Mouse (Mus musculus) limb, embryonic 14.5 days (tissue): ENCODE measurements around the gene Wdr70. TPM values are rescaled to one million over a fixed set of nuclear protein-coding genes. Genes with fewer than 3 reads are reported as not detected.

Experiments used
- ATAC-seq: fragments of 200-750 bp; cut with Nextera tagmentation; 2 replicates; pipeline ENCODE4 v1.8.0; 2017; ENCODE audit warnings: low read depth, moderate number of reproducible peaks, moderate TSS enrichment; ENCODE audit not compliant: low FRiP score
- DNase-seq: peaks from one replicate; pipeline ENCODE4 v3.0.0-alpha.2; 2015; ENCODE audit warnings: low spot score
- H3K27ac ChIP-seq: fragments of 300-500 bp; sonication (generic); replicated peaks from 2 replicates; pipeline ENCODE4 v1.5.1; 2014; ENCODE audit warnings: low read depth, mild to moderate bottlenecking, low read length, moderate library complexity, mixed read lengths
- H3K27me3 ChIP-seq: fragments of 300-500 bp; sonication (generic); 2 replicates; pipeline ENCODE4 v1.6.1; 2014; ENCODE audit warnings: low read length, mixed read lengths; ENCODE audit not compliant: control insufficient read depth, insufficient read depth
- H3K36me3 ChIP-seq: fragments of 300-500 bp; sonication (generic); 2 replicates; pipeline ENCODE4 v1.6.1; 2014; ENCODE audit warnings: mild to moderate bottlenecking, low read length, moderate library complexity, mixed read lengths; ENCODE audit not compliant: control insufficient read depth, insufficient read depth
- H3K4me1 ChIP-seq: fragments of 300-500 bp; sonication (generic); 2 replicates; pipeline ENCODE4 v1.6.1; 2014; ENCODE audit warnings: antibody characterized with exemption, low read length, mixed read lengths; ENCODE audit not compliant: control insufficient read depth, insufficient read depth
- H3K4me2 ChIP-seq: fragments of 300-500 bp; sonication (generic); replicated peaks from 2 replicates; pipeline ENCODE4 v1.6.1; 2014; ENCODE audit warnings: low read depth, mild to moderate bottlenecking, low read length, moderate library complexity; ENCODE audit not compliant: severe bottlenecking
- H3K4me3 ChIP-seq: fragments of 300-500 bp; sonication (generic); replicated peaks from 2 replicates; pipeline ENCODE4 v1.5.1; 2014; ENCODE audit warnings: low read length
- H3K9ac ChIP-seq: fragments of 300-500 bp; sonication (generic); 2 replicates; pipeline ENCODE4 v1.6.1; 2014; ENCODE audit warnings: mild to moderate bottlenecking, low read depth, low read length, moderate library complexity; ENCODE audit not compliant: severe bottlenecking
- H3K9me3 ChIP-seq: fragments of 300-500 bp; sonication (generic); 2 replicates; pipeline ENCODE4 v1.6.1; 2016; ENCODE audit warnings: low read length; ENCODE audit not compliant: control insufficient read depth
- POLR2A ChIP-seq: fragments of 200-500 bp; IDR thresholded peaks from 2 replicates; pipeline ENCODE4 v1.8.0; 2012; ENCODE audit warnings: inconsistent platforms, mild to moderate bottlenecking, moderate library complexity, borderline replicate concordance; ENCODE audit not compliant: insufficient read depth, insufficient read length; ENCODE audit errors: extremely low read depth
- WGBS: fragments of 180-500 bp; shearing (Covaris S2); extraction: QIAGEN DNeasy Blood & Tissue Kit; methylation state at CpG from one replicate; pipeline ENCODE4 v1.1.7; 2014; 5-methylcytosine and 5-hydroxymethylcytosine counted together
- polyA plus RNA-seq, 2 experiments: library from polyadenylated mRNA; depleted of rRNA in 1 of 2; stranded (reverse) in 1 of 2; unstranded in 1 of 2; fragments of >200 nt; fragmentation: Nextera tagmentation in 1 of 2; extraction: Ambion mirVana in 1 of 2; gene quantifications; 2 replicates each; pipeline versions ENCODE4 v1.2.1 to v1.2.3; 2012 to 2014

Gene Wdr70
- polyA plus RNA-seq, 2 experiments: 36.4 to 50.4 TPM

- ATAC-seq (no peak), DNase-seq (no peak)
- no peak for TF ChIP-seq POLR2A
- Histone ChIP-seq H3K9ac (no peak overlapping the region), H3K27me3 (no peaks in the 10 kb centered on the region), H3K9me3 (no peaks in the 10 kb centered on the region), H3K27ac (no peak overlapping the region), H3K4me3 (no peak overlapping the region), H3K4me2 (no peak overlapping the region), H3K36me3 (no peaks in the 10 kb centered on the region), H3K4me1 (no peaks in the 10 kb centered on the region)
- WGBS: 74% methylated on average over 13 of the region's 13 CpGs
Measured at GRCm38 (mm10) chr15:7857418-7857817, 241.6 kb downstream of the Wdr70 start.

- DNase-seq (no peak), ATAC-seq (no peak)
- peaks cover 6% of the 10 kb centered on the region; the same call in 1 of the 2 replicates for H3K4me1 ChIP-seq
- 86% methylated on average over 4 of the region's 4 CpGs for WGBS
- no peaks in the 10 kb centered on the region for H3K9me3 ChIP-seq
- H3K4me3 ChIP-seq: no peak overlapping the region
- no peak overlapping the region for H3K4me2 ChIP-seq
- no peak overlapping the region for H3K9ac ChIP-seq
- TF ChIP-seq POLR2A: no peak
- no peaks in the 10 kb centered on the region for H3K27me3 ChIP-seq
- H3K27ac ChIP-seq: no peak overlapping the region
- H3K36me3 ChIP-seq: no peaks in the 10 kb centered on the region
Measured at GRCm38 (mm10) chr15:7842398-7842797, 256.6 kb downstream of the Wdr70 start.

GRCm38 (mm10) chr15:7841664-7842063, 257.3 kb downstream of the Wdr70 start:
- H3K4me3 ChIP-seq: no peak overlapping the region
- H3K4me2 ChIP-seq: no peak overlapping the region
- TF ChIP-seq POLR2A: no peak
- ATAC-seq (no peak), DNase-seq (no peak)
- H3K36me3 ChIP-seq: no peaks in the 10 kb centered on the region
- 80% methylated on average over 1 of the region's 1 CpGs for whole genome bisulfite sequencing
- H3K27me3 ChIP-seq: no peaks in the 10 kb centered on the region
- H3K9me3 ChIP-seq: no peaks in the 10 kb centered on the region
- no peak overlapping the region for H3K27ac ChIP-seq
- H3K9ac ChIP-seq: no peak overlapping the region
- peaks cover 6% of the 10 kb centered on the region; the same call in 1 of the 2 replicates for H3K4me1 ChIP-seq

- Histone ChIP-seq H3K4me3 (no peak overlapping the region), H3K27me3 (no peaks in the 10 kb centered on the region), H3K27ac (no peak overlapping the region), H3K4me1 (peaks cover 6% of the 10 kb centered on the region; the same call in 1 of the 2 replicates), H3K36me3 (no peaks in the 10 kb centered on the region), H3K9me3 (no peaks in the 10 kb centered on the region), H3K4me2 (no peak overlapping the region), H3K9ac (no peak overlapping the region)
- DNase-seq: no peak
- no peak for TF ChIP-seq POLR2A
- WGBS: 45% methylated on average over 7 of the region's 7 CpGs
- ATAC-seq: no peak
Measured at GRCm38 (mm10) chr15:7838921-7839309, 260.1 kb downstream of the Wdr70 start.

- H3K4me2 ChIP-seq: no peak overlapping the region
Measured at GRCm38 (mm10) chr15:7838060-7838920, 260.7 kb downstream of the Wdr70 start.

More at GRCm38 (mm10) chr15:7838060-7838920, 260.7 kb downstream of the Wdr70 start:
- DNase-seq: no peak
- no peaks in the 10 kb centered on the region for H3K9me3 ChIP-seq
- H3K4me3 ChIP-seq: no peak overlapping the region
- H3K27ac ChIP-seq: no peak overlapping the region
- 52% methylated on average over 8 of the region's 8 CpGs for WGBS
- ATAC-seq: no peak
- no peak for TF ChIP-seq POLR2A
- H3K27me3 ChIP-seq: no peaks in the 10 kb centered on the region
- no peak overlapping the region for H3K9ac ChIP-seq
- H3K36me3 ChIP-seq: no peaks in the 10 kb centered on the region
- peaks cover 6% of the 10 kb centered on the region; the same call in 1 of the 2 replicates for H3K4me1 ChIP-seq
